Mouse (Mus musculus): ENCODE measurements around the gene 1700008O03Rik. TPM values are rescaled to one million over a fixed set of nuclear protein-coding genes. Genes with fewer than 3 reads are reported as not detected.
A peak's percentile ranks its signal among the peaks of the same experiment; 100 is the strongest.

Gene 1700008O03Rik
- polyA plus RNA-seq, 1 experiment from 2014 or later = 1.1 TPM

DNA sequence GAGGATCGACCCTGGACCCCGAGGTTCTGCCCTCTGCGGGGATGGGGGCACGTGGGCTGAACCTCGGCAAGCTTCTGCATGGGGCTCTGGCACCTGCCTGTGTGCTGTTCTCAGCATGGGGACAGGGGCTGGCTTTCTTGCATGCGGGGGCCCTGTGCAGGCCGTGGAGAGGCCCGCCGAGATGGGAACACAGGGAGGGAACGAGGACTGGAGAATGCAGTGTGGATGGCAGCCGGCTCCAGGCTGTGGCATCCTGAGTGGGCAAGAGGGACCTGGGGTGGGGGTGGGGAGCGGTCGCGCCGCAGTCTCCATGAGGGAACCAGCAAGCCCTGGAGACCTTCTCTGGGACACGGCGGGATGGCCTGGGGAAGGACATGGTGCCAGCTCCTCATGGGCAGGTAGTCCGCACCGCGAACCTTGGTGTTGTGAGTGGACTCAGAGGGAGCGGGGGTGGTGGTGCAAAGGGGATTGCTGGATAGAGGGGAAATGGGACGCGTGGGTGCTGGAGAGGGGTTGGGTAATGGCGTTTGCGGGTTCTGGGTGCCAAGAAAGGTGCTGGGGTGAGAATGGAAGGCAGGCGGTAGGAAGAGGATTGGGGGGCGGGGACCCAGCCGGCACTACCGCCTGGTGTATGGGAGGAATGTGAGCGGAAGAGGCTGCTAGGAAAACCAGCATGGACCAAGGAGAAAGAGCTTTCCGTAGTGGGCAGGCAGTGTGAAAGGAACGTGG lies 48.3 kb downstream of the 1700008O03Rik start:
- H3K9ac ChIP-seq = no peak overlapping the region
- H3K36me3 ChIP-seq = no peaks in the 10 kb centered on the region; the same call in 1 of the 2 replicates
- peaks cover 98% of the 10 kb centered on the region for H3K27me3 ChIP-seq
- no peaks in the 10 kb centered on the region for H3K9me3 ChIP-seq
- no peak overlapping the region for H3K4me2 ChIP-seq (replicated peaks)
- no peak overlapping the region for H3K27ac ChIP-seq
- ATAC-seq (ENCODE audit: low FRiP score, low read depth) = no peak
- no peak overlapping the region for H3K4me3 ChIP-seq
- 3% methylated on average over 32 of the region's 32 CpGs for WGBS
- peaks cover 9% of the 10 kb centered on the region for H3K4me1 ChIP-seq

DNA sequence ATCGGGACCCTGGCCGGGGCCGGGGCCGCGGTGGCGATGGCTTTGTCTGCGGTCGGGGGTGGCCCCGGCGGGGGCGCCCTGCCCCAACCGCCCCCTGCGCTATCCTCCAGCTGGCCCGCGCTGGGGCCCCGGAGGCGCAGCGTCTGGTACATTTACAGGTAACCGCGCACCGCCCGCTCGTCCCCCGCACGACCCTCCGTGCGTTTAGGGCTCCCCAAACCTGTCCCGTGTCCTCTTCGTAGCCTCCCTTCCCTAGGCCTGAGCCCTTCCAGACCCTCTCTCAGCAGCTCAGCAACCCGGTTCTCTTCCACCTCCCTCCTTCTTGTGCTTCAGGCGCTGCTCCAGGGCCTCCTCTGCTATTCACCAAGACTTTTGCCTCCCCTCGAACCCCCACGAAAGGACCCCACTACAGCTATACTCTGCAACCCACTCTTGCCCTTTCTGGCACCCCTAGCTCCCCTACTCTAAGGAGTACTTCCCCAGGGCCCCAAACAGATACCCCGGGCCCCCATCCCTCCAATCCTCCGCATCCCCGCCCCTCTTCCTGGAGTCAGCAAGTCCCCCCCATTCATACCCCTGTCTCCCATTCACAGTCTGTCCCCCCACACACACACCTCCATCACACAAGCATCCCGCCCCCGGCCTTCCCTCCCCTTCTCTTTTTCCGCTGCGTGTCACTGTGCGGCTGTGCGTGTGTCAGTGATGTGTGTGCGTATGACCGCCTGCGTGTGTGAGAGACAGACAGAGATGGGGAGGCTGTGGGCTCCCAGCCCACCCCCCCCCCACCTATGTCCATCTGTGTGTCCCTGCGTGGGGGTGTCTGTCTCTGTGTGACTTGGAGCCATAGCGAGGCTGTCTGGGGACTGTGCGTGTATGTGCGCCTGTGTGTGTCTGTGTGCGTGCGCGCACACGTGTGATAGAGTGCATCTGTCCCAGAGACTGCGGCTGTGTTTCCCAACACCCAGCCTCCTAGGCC lies 49.3 kb downstream of the 1700008O03Rik start:
- Histone ChIP-seq H3K4me2 (replicated peaks) (peak overlapping the region; percentile 78), H3K9ac (no peak overlapping the region), H3K27me3 (peaks cover 97% of the 10 kb centered on the region), H3K4me1 (peaks cover 9% of the 10 kb centered on the region), H3K9me3 (no peaks in the 10 kb centered on the region), H3K27ac (no peak overlapping the region), H3K36me3 (no peaks in the 10 kb centered on the region; the same call in 1 of the 2 replicates), H3K4me3 (peak overlapping the region; percentile 46)
- no peak for ATAC-seq (ENCODE audit: low FRiP score, low read depth)
- 2% methylated on average over 38 of the region's 54 CpGs for WGBS

GRCm38 (mm10) chr7:44335031-44335878 lies 50.4 kb downstream of the 1700008O03Rik start:
- H3K4me3 ChIP-seq = peak overlapping the region; percentile 46
- no peaks in the 10 kb centered on the region for H3K9me3 ChIP-seq
- 0 out of 2 replicates have a peak, but pooled peaks have one; percentile 34 for ATAC-seq (ENCODE audit: low FRiP score, low read depth)
- peaks cover 9% of the 10 kb centered on the region for H3K4me1 ChIP-seq
- H3K27me3 ChIP-seq = peaks cover 93% of the 10 kb centered on the region
- no peak overlapping the region for H3K9ac ChIP-seq
- H3K36me3 ChIP-seq = no peaks in the 10 kb centered on the region; the same call in 1 of the 2 replicates
- H3K4me2 ChIP-seq (replicated peaks) = peak overlapping the region; percentile 78
- H3K27ac ChIP-seq = no peak overlapping the region
- 6% methylated on average over 18 of the region's 40 CpGs for WGBS

DNA sequence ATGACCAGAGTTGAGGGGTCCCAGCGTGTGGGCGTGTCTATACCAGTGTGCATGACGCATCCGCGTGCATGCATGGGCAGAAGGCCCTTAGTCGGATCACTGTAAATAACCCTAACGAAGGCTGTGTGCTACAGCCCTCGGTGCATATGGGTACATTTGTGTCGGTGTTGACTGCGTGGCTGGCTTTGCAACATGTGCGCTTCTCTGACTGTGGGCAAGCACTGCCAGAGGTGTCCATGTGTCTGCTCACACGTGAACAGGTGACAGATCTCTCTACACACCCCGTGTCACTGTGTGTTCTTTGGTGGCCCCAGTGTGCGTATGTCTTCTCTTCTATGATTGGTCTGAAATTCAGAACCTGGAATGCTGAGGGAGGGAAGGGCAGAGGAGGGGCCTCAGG lies 51.5 kb downstream of the 1700008O03Rik start:
- H3K9me3 ChIP-seq = no peaks in the 10 kb centered on the region
- whole genome bisulfite sequencing = 57% methylated on average over 14 of the region's 14 CpGs
- no peak overlapping the region for H3K9ac ChIP-seq
- no peak overlapping the region for H3K4me3 ChIP-seq
- ATAC-seq (ENCODE audit: low FRiP score, low read depth) = no peak
- no peaks in the 10 kb centered on the region; the same call in 1 of the 2 replicates for H3K36me3 ChIP-seq
- no peak overlapping the region for H3K4me2 ChIP-seq (replicated peaks)
- peaks cover 91% of the 10 kb centered on the region for H3K27me3 ChIP-seq
- peaks cover 9% of the 10 kb centered on the region for H3K4me1 ChIP-seq
- H3K27ac ChIP-seq = no peak overlapping the region

GRCm38 (mm10) chr7:44332336-44332735 lies 53.3 kb downstream of the 1700008O03Rik start:
- no peaks in the 10 kb centered on the region for H3K9me3 ChIP-seq
- no peak overlapping the region for H3K27ac ChIP-seq
- 66% methylated on average over 3 of the region's 3 CpGs for WGBS
- H3K9ac ChIP-seq = no peak overlapping the region
- no peak overlapping the region for H3K4me3 ChIP-seq
- H3K27me3 ChIP-seq = peaks cover 82% of the 10 kb centered on the region
- peaks cover 9% of the 10 kb centered on the region for H3K4me1 ChIP-seq
- no peak for ATAC-seq (ENCODE audit: low FRiP score, low read depth)
- H3K4me2 ChIP-seq (replicated peaks) = no peak overlapping the region
- no peaks in the 10 kb centered on the region; the same call in 1 of the 2 replicates for H3K36me3 ChIP-seq

DNA sequence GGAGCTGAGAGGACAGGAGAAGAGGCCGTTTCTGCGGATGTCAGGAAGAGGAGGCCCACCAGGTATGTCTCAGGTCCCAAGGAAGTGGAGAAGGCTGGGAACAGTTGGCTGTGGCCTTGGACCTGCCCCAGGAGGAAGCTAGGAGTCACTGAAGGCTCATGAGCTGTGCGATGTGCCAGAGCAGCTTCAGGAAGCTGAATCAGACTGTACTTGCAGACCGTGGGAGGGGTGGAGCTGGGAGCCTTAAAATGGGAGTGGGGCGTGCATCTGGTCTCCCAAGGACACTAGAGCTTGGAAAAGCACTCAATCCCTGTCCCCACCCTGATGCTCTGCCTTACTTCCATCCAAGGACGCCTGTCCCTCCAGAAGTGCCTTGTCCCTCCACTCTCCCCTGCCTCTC lies 59.0 kb downstream of the 1700008O03Rik start:
- Histone ChIP-seq H3K4me2 (replicated peaks) (no peak overlapping the region), H3K27ac (no peak overlapping the region), H3K9me3 (no peaks in the 10 kb centered on the region), H3K9ac (no peak overlapping the region), H3K27me3 (peaks cover 68% of the 10 kb centered on the region), H3K4me3 (no peak overlapping the region), H3K36me3 (no peaks in the 10 kb centered on the region; the same call in 1 of the 2 replicates), H3K4me1 (no peaks in the 10 kb centered on the region)
- WGBS = 50% methylated on average over 6 of the region's 6 CpGs
- no peak for ATAC-seq (ENCODE audit: low FRiP score, low read depth)

- H3K36me3 ChIP-seq = peaks cover 5% of the 10 kb centered on the region
- WGBS = 79% methylated on average over 1 of the region's 1 CpGs
- ATAC-seq (ENCODE audit: low FRiP score, low read depth) = no peak
- H3K9ac ChIP-seq = no peak overlapping the region
- H3K4me1 ChIP-seq = no peaks in the 10 kb centered on the region
- no peak overlapping the region for H3K4me2 ChIP-seq (replicated peaks)
- peaks cover 40% of the 10 kb centered on the region for H3K27me3 ChIP-seq
- H3K9me3 ChIP-seq = no peaks in the 10 kb centered on the region
- no peak overlapping the region for H3K27ac ChIP-seq
- no peak overlapping the region for H3K4me3 ChIP-seq
These were observed 63.3 kb downstream of the 1700008O03Rik start for GRCm38 (mm10) chr7:44322290-44322689.

GRCm38 (mm10) chr7:44320886-44321285 lies 64.7 kb downstream of the 1700008O03Rik start:
- 54% methylated on average over 8 of the region's 8 CpGs for WGBS
- H3K9ac ChIP-seq = no peak overlapping the region
- H3K9me3 ChIP-seq = no peaks in the 10 kb centered on the region
- no peak overlapping the region for H3K27ac ChIP-seq
- H3K4me2 ChIP-seq (replicated peaks) = no peak overlapping the region
- no peak overlapping the region for H3K4me3 ChIP-seq
- ATAC-seq (ENCODE audit: low FRiP score, low read depth) = no peak
- H3K4me1 ChIP-seq = no peaks in the 10 kb centered on the region
- peaks cover 31% of the 10 kb centered on the region for H3K27me3 ChIP-seq
- peaks cover 10% of the 10 kb centered on the region for H3K36me3 ChIP-seq

- 40% methylated on average over 4 of the region's 4 CpGs for WGBS
- H3K27ac ChIP-seq = no peak overlapping the region
- no peak overlapping the region for H3K4me2 ChIP-seq (replicated peaks)
- peaks cover 10% of the 10 kb centered on the region for H3K36me3 ChIP-seq
- no peaks in the 10 kb centered on the region for H3K9me3 ChIP-seq
- no peak for ATAC-seq (ENCODE audit: low FRiP score, low read depth)
- H3K4me1 ChIP-seq = no peaks in the 10 kb centered on the region
- no peak overlapping the region for H3K9ac ChIP-seq
- H3K4me3 ChIP-seq = no peak overlapping the region
- H3K27me3 ChIP-seq = peaks cover 13% of the 10 kb centered on the region
These were observed 67.7 kb downstream of the 1700008O03Rik start for GRCm38 (mm10) chr7:44317913-44318312.

DNA sequence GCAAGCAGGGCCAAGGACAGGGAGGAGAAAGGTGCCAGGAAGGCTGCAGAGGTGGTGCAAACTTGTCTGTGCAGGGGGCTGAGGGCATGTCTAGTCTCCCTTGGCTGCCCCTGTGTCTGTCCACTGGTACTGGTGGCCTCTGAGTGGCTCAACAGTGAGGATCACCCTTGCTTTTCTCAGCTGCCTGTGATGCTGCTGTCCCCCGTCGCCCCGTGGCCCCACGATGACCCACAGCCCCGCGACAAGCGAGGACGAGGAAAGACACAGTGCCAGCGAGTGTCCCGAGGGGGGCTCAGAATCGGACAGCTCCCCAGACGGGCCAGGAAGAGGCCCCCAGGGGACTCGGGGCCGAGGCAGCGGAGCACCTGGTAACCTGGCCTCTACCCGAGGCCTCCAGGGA lies 73.1 kb downstream of the 1700008O03Rik start:
- Histone ChIP-seq H3K4me3 (no peak overlapping the region), H3K27ac (no peak overlapping the region), H3K4me1 (peaks cover 36% of the 10 kb centered on the region), H3K27me3 (peaks cover 46% of the 10 kb centered on the region), H3K4me2 (replicated peaks) (no peak overlapping the region), H3K9me3 (no peaks in the 10 kb centered on the region), H3K36me3 (peaks cover 6% of the 10 kb centered on the region), H3K9ac (peak overlapping the region; percentile 1; the same call in 1 of the 2 replicates)
- ATAC-seq (ENCODE audit: low FRiP score, low read depth) = no peak
- WGBS = 58% methylated on average over 16 of the region's 16 CpGs

GRCm38 (mm10) chr7:44311713-44312304 lies 73.8 kb downstream of the 1700008O03Rik start:
- peaks cover 42% of the 10 kb centered on the region for H3K4me1 ChIP-seq
- H3K27me3 ChIP-seq = peaks cover 46% of the 10 kb centered on the region
- peaks cover under 1% of the 10 kb centered on the region for H3K36me3 ChIP-seq
- 16% methylated on average over 6 of the region's 6 CpGs for WGBS
- no peak for ATAC-seq (ENCODE audit: low FRiP score, low read depth)
- no peak overlapping the region for H3K27ac ChIP-seq
- peak overlapping the region; percentile 1; the same call in 1 of the 2 replicates for H3K9ac ChIP-seq
- no peaks in the 10 kb centered on the region for H3K9me3 ChIP-seq
- H3K4me2 ChIP-seq (replicated peaks) = peak overlapping the region; percentile 98
- 0 out of 2 replicates have a peak overlapping the region, but pooled peaks have one; percentile 56 for H3K4me3 ChIP-seq
